Mouse (Mus musculus) G1E-ER4 (cell line): Measurements from ENCODE around the gene Zbtb20. TPM values are rescaled to one million over a fixed set of nuclear protein-coding genes. Genes with fewer than 3 reads are reported as not detected.

Experiments
- GATA1 ChIP-seq: IDR thresholded peaks from one replicate; pipeline ENCODE4 v1.8.0; 2012; ENCODE audit warnings: low read length, inconsistent platforms
- polyA plus RNA-seq: library from polyadenylated mRNA; stranded (reverse); fragments of >175 nt; gene quantifications from 2 replicates; pipeline ENCODE4 v1.2.3, GENCODE M21; 2012

The Zbtb20 gene
- polyA plus RNA-seq, 1 experiment = 0.58 TPM

DNA sequence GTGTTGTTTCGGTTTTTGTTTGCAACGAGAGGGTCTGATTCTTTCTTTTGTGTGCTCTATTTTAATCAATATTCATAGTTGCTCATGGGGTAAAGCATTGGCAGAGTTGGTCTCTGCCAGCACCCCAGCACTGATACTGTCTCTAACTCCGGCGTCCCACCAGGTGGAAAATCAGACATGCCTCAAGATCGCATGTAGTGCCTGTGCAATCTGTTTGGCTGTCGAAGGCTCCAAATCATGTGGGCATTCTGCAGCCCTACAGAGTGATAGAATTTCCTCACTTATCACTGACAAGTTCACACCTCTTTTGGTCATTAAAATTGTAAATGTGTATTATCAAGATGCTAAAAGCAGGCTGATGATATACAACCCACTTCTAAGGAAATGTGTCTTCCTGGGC, 219.1 kb downstream of the Zbtb20 start:
- no peak for TF ChIP-seq GATA1

DNA sequence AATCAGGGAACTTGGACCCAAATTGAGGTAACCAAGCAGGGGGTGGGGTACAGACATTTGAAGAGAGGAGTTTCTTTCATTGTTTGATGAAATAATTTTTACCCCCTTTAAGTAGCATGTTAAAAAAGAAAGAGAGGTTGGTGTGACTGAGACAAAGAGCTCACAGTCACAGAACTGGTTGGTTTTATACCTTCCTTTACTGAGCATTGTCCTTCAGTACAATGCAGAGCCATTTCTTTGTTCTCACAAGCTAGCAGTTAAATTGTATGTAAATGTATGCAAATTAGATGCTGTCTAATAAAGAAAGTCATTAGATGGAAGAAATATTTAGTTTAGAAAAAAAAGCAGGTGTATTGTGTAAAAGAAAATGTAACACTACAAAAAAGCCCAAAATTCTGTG, 220.4 kb downstream of the Zbtb20 start:
- no peak for TF ChIP-seq GATA1

DNA sequence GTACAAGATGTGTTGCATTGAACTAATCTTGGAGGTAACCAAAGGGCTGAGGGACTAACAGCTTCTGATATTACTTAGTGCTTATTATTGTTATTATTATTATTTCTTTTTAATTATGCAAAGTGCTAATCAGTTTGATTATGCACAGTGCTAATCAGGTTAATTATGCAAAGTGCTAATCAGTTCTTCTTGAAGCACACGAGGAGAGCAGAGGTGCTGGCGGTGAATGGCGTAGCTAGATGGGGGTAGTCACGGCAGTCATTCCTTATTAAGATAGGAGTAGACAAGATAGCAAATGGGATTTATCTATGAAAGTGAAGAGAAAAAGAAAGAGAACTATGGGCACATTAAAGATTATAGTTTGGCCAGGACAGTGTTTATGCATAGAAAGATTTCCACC, 222.5 kb downstream of the Zbtb20 start:
- TF ChIP-seq GATA1 = no peak

DNA sequence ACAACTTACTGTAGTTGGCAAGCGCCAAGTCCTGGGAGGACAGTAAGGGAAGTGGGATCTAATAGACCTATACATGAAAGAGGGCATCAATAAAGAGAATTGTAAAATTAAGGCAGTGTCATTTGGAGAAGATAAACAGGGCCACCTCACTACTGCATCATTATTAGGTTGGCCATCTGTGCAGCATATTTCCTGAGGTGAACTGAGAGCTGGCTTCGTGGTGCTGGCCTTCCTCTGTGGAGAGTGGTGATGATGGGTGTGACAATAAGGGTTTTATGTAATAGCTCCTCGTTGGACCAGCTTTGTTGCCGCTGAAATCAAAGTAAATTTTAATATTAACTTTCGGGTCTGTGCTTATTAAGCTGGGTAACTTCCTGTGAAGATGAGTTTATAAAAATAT, 223.0 kb downstream of the Zbtb20 start:
- TF ChIP-seq GATA1 = no peak

DNA sequence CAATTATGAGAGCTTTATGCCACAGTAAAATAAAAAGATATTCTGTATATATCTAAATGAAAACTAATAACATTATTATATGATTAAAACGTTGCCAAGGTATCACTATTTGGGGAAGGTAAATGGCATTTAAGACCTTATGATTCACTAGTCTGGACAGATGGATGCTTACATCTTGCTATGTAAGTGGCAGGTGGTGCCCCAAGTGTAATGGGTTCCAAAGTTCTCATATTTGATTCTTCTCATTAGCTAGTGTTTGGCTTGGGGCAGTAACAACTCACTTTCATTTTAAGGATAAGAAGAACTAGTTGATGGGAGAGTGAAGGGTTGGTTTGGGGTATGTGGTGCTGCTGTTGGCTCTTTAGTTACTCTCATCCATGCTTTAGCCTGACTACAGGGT, 235.6 kb downstream of the Zbtb20 start:
- TF ChIP-seq GATA1 = no peak

DNA sequence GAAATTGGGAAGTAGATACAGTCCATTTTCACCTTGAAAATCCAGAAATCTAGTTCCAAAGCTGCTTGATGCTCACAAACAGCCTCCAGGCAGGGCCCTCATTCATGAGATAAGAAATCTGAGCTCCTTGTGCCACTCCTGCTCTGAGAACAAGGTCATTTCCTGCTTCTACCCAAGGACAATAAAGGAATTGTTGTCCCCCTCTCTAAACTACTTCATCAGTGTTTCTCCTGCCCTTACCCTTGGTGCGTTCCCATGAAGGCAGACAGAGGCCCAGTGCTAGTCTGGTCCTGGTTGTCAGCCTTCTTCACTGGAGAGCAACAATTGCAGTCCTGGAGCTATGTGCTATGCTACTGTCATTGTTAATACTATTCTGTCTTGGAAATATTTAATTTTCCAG, 238.3 kb downstream of the Zbtb20 start:
- TF ChIP-seq GATA1 = no peak

DNA sequence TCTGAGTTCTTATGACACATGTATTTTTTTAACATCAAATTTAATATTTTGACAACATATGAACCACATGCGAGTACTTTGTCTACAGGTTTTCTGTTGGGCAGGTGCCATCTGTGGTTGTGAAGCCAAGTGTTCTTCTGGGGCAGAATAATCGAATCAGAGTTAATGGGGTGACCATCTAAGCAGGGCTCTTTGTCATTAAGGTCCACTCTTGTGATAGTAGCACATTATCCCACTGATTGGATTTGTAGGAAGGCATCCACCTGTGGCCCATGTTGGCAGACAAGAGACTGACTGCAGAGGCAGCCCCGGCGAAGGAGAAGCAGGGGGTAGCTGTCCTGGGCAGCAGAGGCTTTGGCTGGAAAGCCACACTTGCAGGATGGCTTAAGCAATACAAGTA, 254.3 kb downstream of the Zbtb20 start:
- no peak for TF ChIP-seq GATA1

DNA sequence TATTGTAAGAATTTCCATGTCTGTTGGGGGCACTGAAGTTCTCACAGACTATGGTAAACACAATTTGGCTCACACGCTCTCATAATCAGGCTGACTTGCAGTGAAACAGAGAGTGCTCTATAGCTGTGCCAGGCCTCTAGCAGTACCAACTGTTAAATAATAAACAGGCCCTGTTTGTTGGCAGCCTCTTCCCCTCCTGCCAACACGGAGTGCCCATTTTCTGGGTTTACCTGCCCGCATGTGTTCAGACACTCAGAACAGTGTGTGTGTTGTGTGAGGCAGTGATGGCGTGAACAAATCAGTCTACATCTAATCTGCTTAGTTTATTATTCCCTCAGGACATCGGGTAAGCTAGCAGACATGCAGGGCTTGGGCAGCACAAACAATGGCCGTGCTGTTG, 254.9 kb downstream of the Zbtb20 start:
- TF ChIP-seq GATA1 = no peak

DNA sequence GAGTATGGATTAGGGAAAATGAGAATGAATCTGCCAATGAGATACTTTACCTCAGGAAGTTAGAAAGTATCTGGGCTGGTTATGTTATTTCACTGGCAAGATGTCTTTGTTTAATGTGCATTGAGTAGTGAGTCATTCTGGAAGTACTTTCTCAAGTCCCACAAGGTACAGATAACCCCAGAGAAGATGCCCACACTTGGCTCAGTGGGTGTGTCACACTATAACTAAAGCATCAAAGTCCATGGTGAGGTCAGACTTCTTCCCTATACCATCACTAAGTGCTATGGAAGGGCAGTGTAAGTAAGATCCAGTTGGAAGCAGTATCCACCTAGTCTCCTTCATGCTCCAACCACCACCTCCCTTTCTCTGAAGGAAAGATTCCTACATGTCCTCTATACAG, 255.4 kb downstream of the Zbtb20 start:
- no peak for TF ChIP-seq GATA1

DNA sequence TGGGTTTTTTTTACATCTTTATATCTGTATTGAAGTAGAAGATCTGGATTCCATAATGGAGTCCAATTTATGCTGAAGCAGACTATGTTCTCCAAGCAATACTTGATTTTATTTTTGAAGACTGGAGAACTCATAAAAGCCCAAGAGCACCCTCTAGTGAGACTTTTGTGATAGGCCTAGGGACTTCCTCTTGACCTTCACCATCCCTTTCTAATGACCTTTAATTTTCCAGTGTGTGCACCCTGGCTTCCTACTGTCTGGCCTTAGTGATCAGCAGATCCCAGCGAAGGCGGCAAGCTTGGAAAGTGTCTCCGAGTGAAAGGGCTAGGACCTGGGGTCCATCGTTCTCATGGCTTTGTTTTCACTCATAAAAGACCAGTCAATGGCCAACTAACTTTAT, 292.8 kb downstream of the Zbtb20 start:
- no peak for TF ChIP-seq GATA1

DNA sequence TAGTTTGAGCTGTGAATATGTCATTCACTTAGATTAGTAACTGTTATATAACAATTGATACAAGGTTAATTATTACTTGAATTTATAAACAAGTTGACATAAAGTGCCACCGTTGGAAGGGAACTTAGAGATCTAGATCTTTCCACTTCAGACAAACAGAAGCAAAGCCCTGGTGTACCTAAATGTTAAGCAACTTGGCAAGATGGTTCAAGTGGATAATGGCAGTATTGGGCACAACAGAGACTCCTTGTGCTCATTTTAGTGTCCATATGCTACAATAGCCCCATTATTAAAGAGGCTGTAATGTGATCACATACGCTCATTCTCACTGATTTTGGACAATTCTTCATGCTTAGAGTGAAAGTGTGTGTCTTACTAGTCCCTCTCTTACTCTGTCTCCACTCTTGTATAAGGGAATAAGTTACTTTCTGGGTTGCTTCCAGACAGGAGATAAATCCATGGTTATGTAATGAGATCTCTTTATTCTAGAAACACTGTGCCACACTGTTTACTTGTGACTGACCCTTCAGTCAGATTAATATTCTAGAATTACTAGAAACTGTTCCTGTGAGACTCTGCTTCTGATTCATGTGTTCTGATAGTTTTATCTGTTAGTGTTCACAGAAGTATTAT, 293.7 kb downstream of the Zbtb20 start:
- TF ChIP-seq GATA1 = no peak

DNA sequence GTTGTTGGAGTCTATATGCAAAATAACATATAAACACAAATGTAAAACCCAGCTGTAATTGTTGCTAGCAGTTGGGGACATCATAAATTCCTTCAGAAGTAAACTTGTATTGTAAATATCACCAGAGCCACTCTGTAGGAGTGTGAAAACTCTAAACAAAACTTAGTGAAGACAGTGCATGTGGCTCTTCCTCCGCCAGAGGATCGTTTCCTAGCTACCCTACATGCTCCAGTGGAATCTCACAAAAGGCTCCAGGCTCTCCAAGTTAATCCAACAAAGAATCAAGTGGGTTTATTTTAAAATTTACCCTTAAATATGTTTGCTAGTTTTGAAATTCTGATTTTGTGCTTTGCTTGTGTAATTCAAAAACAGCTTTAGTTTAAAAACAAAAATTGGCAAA, 296.5 kb downstream of the Zbtb20 start:
- TF ChIP-seq GATA1 = no peak

DNA sequence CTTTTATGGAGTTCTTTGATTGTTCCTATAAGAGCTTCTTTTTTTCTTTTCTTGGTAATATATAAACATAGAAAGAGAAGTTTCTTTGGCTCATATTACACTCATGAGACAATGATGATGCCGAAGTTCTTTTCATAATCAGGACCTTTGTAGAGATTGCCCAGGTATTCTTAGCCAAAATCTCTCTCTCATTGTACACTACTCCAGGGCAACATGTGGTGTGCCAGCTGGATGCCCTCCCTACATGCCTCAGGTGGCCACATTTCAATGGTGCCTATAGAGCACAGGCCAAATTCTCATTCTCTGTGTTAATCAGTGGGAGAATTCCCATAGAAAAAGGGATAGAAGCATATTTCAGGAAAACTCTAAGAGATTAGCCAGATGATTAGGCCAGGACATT, 297.2 kb downstream of the Zbtb20 start:
- no peak for TF ChIP-seq GATA1

DNA sequence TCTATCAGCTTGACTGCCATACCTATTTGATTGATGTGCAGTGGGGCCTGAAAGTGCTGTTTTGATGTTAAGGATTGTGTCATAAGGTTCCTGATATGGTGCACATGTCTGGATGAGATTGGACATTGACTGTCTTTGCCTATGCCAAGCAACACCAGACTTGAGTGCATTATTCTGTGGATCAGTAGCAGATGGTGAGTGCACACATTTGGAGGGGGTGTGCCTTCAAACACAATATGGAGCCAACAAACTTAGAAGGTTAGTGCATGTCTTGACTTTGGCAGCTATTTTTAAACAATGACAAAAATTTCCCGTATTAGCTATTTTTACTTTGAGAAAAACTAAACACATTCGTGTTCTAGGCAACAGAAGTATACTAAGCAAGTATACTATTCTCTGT, 299.1 kb downstream of the Zbtb20 start:
- no peak for TF ChIP-seq GATA1

DNA sequence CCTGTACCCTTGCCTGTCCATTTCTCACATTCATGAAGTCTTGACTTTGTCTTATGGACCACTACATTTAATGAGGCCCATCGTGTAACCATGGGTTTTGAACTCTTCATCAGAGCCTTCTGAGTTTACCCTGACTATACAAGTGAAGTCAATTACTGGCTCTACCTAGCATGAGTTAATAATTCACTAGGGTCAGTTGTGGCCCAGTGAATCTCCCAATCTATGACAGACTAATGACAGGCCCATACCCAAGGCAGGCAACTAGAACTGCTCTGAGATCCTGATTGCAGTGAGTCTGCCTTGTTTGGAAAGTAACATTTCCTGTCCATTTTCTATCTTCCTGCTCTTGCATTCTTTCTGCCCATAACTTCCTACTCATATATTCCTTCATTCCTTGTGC, 305.4 kb downstream of the Zbtb20 start:
- no peak for TF ChIP-seq GATA1

DNA sequence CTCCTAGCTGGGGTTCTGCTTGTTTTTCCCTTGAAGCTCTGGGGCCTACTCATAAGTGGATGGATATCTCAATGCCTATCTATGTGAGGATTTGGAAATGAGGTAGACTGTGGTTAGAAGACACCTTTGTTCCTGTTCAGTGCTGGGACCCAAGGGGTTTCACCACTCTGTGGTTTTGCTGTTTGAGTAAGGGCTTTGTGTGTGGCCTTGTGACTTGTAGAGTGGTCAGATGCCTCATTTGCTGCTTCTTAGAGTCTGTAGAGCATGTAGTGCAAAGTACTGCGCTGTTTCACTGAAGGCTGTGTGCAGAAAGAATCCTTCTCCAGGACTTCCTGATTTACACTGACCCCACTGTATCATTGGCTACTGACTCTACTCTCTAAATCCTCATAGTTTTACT, 314.7 kb downstream of the Zbtb20 start:
- no peak for TF ChIP-seq GATA1

DNA sequence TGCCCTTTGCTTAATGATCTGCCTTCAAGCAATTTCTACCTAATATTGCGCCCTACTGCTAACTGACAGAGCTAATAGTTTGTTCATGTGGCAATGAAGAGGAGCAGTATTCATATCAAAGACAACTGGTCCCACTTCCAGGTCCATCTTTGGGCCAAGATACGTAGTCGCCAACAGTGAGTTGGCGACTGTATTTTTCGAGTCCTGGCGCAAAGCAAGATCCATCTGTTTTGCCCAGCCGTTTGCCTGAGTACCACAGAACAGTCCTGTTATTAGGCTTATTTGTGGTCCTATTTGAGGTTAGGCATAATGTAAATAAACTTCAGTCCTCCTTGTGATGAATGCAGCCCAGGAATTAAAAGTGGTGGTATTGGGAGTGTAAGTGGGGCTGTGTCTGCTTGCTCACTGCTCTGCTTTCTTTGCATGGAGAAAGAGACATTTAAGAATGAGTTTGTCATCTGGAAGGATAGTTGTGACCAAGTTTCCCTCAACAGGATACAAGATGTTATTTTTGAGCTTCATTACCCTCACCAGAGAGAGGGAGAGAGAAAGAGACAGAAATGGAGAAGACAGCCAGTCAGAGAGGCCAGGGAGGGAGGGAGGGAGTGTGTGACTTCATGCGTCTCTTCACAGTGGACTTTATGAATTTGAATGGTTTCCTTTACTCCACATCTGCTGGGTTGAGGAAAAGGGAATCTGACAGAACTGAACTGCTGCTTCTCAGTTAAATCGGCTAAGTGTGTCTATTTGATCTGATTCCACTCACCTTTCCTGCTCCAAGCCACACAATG, 315.6 kb downstream of the Zbtb20 start:
- TF ChIP-seq GATA1 = no peak
